Mouse (Mus musculus): ENCODE measurements around the gene 1700019D03Rik.
"Not testable (repeated sequence)": the region's sequence is repeated elsewhere in the genome, so short reads cannot be mapped to it uniquely, and the experiment has no call there.

The 1700019D03Rik gene

GRCm38 (mm10) chr1:52954456-52954855 lies 65.5 kb downstream of the 1700019D03Rik start:
- no peak for DNase-seq (ENCODE audit: low read depth, low spot score)

- no peak for DNase-seq (ENCODE audit: low read depth, low spot score)
Measured at GRCm38 (mm10) chr1:52953548-52953947, 66.4 kb downstream of the 1700019D03Rik start.

GRCm38 (mm10) chr1:52952551-52953397 lies 67.2 kb downstream of the 1700019D03Rik start:
- no peak for DNase-seq (ENCODE audit: low read depth, low spot score)

GRCm38 (mm10) chr1:52952143-52952542 lies 67.8 kb downstream of the 1700019D03Rik start:
- DNase-seq (ENCODE audit: low read depth, low spot score) = no peak

DNA sequence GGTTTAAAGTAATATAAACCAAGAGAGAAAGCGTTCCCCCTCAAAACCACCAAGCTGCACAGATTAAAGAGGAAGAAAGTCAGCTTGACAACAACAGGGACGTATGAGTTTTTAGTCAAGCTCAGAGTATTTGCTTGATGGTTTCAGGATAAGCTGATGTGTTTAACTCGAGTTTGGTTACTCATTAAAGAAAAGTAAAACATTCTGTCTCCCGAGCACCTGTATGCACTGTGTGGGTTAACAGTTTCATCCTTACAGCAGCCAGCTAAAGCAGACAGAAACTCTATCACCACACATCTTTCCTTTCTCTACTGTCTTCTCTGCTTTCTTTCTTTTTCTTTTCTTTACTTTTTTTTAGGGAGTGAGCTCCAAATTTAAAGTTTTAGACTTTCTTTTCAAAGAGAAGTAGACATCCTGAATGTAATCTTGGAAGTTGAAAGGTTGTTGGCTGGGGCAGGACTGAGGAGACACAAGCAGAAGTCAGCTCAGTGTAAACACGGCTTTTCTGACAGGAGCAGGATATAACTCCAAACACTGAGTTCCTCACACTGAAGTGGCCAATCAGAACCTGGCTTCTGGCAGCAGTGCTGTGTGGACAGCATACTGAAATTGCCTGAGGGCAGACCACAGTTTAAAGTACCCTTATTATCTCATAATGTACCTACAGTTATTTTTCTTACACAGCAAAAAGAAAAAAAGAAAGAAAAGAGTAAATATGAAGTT lies 68.7 kb downstream of the 1700019D03Rik start:
- DNase-seq (ENCODE audit: low read depth, low spot score) = no peak

DNA sequence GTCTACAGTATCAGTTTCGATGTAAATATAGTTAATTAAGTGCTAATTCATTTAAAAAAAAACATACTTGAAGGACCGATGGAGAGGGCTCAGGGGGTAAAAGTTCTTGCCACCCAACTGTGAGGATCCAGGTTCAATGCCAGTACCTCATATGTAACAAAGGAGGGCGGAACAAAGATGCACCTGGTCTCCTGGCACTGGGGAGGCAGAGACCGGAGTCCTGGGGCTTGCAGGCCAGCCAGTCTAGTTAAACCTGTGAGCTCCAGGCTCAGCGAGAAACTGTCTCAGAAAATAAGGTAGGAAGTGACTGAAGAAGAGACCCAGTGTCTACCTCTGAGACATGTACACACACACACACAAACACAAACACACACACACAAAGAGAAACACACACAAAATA lies 72.1 kb downstream of the 1700019D03Rik start:
- DNase-seq (ENCODE audit: low read depth, low spot score) = no peak

DNA sequence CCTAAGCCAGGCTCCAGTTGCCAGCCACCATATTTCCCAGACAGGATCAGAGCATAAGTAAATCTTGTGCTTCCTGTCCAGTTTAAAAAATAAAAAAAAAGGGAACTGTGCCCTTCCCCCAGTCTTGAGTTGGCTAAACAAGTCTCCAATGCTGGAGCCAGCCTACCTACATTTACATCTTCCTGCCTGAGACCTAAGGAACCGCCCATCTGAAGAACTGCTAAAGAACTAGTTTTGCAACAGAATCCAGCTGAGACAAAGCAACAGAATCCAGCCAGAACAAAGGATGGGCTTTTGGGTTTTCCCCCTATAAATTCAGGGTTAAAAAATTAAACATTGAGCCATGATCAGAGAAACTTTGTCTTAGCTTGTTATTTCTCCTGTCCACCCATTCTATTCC lies 81.0 kb downstream of the 1700019D03Rik start:
- DNase-seq (ENCODE audit: low read depth, low spot score) = no peak

DNA sequence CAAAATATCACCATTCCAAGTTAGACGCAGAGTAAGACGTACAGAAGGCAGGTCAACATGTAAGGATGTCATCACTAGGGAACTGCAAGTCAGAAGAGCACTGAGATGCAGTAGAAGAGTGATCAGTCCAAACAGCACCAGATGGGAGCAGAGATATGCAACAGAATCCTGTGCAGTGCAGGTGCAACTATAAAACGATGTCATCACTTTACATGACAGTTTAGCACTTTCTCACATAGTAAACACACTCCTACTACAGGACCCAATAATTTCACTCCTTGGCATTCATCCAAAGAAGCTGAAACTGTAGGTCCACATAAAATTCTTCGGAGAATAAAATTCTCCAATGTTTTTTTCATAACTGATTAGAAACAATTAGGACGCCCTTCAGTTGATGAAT lies 85.5 kb downstream of the 1700019D03Rik start:
- no peak for DNase-seq (ENCODE audit: low read depth, low spot score)

- not testable (repeated sequence) for DNase-seq (ENCODE audit: low read depth, low spot score)
Measured at GRCm38 (mm10) chr1:52924482-52924881, 95.5 kb downstream of the 1700019D03Rik start.

DNA sequence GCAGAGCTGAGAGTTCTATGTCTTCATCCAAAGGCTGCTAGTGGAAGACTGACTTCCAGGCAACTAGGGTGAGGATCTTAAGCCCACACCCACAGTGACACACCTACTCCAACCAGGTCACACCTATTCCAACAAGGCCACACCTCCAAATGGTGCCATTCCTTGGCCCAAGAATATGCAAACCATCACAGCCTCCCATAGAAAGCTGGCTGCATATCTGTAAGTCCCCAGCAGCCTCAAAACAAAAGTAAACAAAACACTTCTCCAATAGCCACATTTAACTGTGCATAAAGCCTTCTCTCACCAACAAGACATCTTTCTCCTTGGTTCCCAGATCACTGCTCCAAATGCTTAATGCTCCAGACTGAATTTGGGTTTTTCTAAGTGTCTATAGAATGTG lies 101.1 kb downstream of the 1700019D03Rik start:
- DNase-seq (ENCODE audit: low read depth, low spot score) = not testable (repeated sequence)

- no peak for DNase-seq (ENCODE audit: low read depth, low spot score)
Measured at GRCm38 (mm10) chr1:52916655-52917054, 103.3 kb downstream of the 1700019D03Rik start.

DNA sequence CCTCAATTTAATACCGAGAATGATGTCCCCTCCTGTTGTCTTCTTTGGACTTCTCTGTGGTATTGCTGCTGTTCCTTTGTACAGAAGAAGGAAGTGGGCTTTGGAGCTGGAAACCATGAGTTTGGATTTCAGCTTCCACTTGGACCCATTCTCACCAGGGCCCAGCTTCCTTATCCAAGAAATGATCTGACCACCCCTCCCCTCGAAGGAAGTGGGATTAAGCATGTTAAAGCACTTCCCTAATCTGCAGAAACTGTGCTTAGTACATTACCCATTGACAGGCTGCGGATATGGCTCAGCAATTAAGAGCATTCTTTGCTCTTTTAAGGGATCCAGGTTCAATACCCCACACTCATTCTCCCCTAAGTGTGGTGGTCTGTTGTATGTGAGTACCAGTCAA lies 110.2 kb downstream of the 1700019D03Rik start:
- no peak for DNase-seq (ENCODE audit: low read depth, low spot score)

DNA sequence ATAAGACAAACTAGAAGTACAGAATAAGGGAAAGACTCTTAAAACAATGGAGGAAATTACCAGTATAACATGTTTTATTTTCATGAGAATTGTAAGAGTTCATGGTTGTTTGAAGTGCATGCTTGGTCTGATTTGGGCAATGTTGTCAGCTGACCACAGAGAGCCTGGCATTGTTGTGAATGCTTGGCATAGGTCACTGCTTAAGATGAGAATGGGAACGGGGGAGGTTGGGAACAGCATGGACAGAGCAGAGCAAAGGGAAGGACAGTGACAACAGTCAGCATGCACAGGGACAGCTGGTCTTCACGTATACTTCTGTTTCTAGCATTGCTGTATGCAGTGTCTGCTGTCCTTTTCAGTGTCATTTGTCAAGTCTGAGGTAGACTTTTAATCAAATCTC lies 135.8 kb downstream of the 1700019D03Rik start:
- no peak for DNase-seq (ENCODE audit: low read depth, low spot score)

Measured in embryo, embryonic 11.5 days (tissue).